Mouse (Mus musculus) retina, postnatal 7 days (tissue): ENCODE results near the gene Dbp.

Experiments
- DNase-seq: peaks from one replicate; pipeline ENCODE4 v3.0.0-alpha.2; 2012; ENCODE audit warnings: low read depth, low spot score

The Dbp gene

DNA sequence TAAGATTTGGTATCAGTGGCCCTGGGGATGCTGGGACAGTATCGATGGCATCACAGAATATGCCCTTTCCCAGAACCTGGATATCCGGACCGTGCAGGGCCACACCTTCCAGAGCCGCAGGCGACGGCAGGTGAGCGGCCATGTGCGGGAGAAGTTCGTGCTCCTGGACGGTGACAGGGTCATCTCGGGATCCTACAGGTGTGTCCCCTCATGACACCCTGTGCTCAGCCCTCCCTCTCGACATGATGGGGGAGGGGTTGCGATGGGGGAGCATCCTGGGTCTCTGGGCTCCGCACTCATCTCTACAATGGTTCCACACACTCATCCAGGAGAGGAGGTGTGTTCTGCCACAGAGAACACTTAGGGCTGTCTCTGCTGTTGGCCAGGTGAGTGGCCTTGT lies 18.9 kb downstream of the Dbp start:
- no peak for DNase-seq

DNA sequence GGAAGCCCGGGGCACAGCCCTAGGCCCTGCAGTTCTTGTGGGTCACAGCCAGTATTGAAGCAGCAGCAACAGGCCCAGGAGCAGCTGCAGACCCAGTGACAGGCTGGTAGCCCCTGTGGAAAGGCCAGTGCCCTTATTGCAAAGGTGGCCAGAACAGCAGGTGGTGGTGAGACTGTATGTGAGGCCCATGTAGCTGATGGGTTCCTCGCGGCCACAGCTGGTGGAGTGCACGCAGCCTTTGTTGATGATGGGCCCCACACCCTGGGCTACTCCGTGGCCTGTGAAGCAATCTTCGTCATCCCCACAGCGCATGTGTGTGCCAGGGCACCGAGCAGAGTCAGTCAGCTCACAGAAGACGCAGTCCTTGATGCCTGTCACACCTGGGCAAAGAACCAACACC lies 20.3 kb downstream of the Dbp start:
- DNase-seq, result no peak

DNA sequence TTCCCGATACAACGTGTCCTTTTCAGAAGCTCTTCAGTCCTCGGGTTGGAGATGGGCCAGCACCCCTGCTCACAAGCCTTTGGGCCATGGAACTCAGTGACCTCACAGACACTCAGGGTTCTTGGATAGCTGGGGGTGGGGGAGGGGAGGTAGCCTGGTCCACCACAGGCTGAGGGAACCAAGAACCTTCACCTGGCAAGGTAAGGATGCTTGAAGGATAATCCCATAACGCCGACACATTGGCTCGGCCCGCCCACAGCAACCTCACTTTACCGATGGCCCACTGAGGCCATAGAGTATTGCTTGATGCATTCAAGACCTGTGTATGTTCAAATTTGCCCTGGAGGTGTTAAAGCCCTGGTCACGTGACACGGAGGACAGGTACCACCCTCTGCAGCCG lies 20.8 kb downstream of the Dbp start, which contains the start of gene Spaca4:
Gene Spaca4 (minus strand): TSS at position 101 of the 400 bp plus-strand sequence.
- DNase-seq, result no peak

DNA sequence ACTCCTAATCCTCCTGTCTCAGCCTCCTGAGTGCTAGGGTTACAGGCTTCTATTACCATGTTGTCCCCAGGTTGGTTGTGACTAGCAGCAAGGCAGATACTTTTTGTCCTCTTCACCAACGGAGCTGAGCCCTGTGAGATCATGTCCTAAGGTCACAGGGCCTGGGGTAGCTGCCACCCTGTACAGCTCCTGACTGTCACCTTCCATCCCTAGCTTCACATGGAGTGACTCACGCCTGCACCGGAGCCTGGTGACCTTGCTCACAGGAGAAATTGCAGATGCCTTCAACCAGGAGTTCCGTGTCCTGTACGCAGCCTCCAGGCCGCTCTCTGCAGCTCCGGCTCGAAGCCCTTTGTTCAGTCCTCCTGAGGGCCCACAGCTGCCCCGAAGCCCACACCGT lies 21.5 kb downstream of the Dbp start:
- DNase-seq, result no peak

DNA sequence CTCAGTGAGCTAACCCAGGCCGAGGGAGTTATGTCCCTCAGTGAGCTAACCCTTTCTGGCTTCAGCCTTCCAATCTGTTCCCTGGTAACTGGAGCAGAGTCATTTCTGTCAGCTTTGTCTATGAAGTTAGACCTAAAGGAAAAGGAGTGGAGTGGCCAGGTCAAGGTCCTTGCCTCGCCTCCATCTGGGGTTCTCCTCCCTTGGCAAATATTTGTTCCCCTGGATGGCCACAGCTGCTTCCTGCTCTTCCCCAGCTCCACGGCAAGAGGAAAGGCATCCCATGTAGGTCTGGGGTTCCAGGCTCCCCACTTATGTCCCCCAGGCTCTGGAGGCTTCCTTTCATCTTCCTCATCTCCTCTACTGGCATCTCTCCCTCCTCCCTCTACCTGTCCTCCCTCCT lies 22.7 kb downstream of the Dbp start:
- no peak for DNase-seq

DNA sequence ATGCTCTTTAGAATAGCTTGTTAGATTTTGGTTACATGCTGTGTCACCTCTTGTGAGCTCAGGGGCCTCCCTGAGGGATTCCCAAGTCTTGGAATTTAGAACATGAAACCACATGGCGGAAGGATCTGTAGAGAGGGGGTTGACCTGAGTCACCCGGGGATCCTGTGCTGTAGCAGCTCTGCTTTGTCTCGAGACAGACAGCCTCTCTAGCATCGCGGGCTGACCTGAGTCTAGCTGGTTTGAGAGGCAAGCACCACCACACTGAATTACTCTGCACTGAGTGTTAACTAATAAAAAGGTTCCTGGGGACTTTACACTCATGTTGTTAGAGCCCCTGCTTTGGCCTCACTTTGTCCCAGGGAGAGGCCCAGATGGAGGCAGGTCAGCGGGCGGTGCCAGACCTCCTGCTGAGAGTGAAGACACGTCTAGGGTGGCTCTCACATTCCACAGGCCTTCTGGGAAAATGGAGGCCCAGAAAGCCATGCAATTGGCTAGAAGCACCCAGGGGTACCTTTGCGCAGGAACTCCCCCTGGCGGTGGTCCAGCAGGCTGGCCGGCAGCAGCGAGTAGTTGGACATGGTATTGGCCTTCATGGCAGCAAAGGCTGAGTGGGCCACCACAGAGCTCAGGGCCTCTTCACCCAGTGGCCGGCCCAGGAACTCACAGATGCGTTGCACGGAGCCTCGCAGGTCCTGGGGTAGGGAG lies 26.0 kb downstream of the Dbp start:
- DNase-seq, result no peak

DNA sequence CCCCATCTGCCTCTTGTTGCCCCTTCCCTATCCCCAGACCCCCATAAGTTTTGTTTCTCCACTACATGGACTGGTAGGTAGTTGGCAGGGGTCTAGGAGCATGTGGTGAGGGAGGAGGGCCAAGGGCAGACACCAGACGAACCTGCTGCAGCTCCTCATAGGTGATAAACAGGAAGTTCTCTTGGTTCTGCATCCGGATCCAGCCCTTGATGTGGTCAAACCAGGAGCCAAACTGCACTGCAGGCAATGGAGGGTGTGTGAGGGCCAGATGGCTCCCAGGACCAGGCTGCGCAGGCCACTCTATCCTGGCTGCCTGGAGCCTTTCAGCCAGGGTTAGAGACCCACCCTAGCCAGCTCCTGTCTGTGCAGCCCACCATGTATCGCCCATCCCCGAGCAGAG lies 28.6 kb downstream of the Dbp start:
- no peak for DNase-seq

DNA sequence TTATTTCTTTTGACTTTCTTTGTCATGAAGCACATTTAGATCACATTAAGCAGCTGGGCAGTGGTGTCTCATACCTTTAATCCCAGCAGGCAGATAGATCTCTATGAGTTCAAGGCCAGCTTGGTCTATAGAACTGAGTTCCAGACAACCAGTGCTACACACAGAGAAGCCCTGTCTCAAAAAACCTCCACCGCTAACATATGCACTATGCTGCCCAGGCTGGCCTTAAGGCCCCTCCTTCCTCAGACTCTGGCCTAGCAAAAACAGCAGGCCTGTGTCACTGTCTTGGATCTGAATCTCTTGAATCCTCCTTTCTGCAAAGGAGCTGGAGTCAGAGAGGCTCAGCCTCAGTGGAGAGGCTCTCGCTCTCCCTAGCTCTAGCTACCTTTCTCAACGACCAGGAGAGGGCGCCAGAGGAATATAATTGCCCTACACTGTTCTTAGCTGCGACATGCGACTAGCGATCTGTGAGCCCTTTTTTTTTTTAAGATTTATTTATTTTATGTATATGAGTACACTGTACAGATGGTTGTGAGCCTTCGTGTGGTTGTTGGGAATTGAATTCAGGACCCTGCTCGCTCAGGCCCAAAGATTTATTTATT lies 34.4 kb downstream of the Dbp start:
- DNase-seq, result peak; percentile 89

DNA sequence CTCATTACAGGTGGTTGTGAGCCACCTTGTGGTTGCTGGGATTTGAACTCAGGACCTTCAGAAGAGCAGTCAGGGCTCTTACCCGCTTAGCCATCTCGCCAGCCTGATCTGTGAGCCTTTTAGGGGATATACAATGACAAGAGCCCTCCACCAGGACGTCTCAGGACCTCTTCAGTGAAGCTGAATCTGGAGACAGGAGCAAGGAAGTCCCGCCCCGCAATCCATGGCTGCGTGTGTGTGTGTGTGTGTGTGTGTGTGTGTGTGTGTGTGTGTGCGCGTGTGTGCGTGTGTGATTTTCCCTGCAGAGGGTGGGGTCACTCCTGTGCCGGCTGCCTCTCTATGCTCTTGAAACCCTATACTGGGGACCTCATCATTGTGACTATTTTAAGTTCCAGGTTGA lies 34.9 kb downstream of the Dbp start:
- DNase-seq, result no peak

DNA sequence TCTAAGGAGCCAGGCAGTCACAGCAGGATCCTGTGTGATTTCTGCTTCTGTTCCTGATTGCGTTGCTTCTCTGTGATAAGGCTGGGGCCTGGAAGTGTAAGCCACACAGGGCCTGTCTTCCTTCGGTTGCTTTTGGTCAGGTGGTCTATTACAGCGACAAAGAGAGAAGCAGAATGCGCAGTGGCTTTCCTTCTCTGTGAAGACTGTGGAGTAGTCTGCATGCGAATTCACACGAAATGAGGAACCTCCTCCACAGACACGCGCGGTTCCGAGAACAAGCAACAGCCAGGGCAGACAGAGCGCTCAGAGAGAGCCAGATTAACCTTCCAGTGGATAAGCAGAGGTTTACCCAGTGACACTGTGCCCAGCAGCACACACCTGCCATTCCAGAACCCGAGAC lies 36.4 kb downstream of the Dbp start:
- DNase-seq, result no peak

DNA sequence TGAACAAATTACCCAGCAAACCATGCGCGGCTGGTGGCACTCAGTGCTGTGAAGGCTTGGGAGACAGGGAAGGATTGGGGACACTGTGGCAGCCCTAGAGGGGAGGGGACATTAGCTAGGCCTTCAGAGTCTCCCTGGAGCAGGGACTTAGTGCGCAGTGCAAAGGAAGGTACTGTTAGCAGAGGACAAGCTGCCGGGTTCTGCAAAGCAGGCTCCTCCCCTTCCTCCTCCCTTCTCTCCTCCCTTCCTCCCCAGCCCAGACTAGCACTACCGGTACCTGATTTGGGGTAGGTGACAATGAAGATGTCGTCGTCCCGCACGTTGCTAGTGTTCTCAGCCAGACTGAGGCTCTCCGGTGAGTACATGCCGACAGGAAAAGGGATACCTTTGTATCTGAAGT lies 36.9 kb downstream of the Dbp start:
- no peak for DNase-seq

DNA sequence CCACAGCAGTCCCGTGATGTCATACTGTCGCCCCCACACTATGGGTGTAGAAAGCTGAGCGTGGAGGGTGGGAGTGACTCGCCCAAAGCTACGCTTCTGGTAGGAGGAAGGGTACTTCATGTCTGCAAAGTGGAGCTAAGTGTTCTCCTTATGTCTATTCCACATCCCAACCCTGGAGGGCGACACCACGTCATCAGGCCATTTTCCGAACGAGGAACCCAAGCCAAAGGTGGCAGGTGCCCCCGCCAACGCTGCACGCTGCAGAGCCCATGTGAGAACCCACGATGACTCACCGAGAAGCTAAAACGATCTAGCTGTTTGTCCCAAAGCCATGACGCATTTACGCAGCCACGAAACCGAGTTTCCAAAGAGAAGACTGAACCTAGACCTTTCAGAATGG lies 37.5 kb downstream of the Dbp start:
- DNase-seq, result no peak

DNA sequence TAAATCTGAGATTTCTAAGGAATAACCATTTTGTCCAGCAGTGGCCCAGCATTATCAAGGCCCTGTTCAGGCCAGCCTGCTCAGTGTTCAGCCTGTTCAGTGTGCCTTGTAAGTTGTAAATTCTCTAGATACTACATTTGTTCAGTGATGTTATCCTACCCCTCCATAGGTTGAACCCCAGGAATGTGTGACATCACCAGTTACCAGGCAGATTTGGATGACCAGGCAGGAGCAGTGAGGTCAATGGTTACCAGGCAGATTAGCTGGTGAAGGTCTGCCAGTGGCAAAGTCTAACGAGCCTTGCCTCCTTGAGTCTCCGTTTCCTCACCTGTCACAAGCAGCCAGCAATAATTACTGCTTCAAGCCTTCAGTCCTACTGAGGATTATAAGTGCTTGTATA lies 39.5 kb downstream of the Dbp start:
- peak; percentile 72 for DNase-seq

DNA sequence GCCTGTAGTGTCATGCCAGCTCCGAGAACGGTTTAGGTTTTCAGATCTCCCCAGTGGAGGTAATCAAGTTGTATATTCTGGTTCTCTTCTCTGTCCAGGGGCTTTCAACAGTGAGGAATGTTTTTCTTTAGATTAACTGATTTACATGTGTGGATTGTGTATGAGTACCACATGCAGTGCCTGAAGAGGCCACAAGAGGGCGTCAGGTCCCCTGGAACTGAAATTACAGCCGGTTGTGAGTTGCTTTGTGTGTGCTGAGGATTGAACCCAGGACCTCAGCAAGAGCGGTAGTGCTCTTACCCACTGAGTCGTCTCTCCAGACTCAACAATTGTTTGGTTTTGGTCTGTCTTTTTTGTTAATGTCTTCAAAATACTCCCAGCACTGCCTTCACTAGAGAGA lies 41.6 kb downstream of the Dbp start:
- no peak for DNase-seq

DNA sequence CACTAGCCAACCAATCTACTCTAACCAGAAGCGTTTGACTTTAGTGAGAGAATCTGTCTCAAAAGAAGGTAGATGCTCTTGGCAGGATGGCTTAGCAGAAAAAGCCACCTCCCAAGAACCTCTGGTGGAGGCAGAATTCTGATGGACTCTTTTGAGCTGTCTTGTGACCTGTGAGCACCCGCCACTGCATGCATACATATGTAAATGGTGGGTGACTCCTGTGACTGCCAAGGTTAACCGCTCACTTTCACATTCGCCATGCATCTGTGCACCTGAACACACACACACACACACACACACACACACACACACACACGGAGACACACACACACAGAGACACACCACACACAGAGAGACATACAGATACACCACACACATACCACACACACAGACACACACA lies 42.6 kb downstream of the Dbp start:
- no peak for DNase-seq

DNA sequence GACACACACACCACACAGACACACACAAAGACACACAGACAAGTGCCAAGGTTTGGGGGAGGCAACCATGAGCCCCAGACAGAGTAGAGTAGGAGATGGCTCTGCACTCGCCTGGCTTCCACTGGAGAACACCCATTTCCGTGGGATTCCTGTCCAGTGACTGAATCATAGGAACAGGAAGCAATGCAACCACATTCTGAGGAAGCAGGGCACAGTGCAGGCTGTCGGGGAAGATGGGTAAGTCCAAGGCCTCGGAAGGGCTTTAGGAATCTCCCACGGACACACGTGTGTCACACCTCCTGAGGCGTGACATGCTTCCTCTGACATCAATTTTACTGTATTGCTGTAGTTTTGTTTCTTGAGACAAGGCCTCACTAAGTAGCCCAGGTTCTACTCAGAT lies 43.2 kb downstream of the Dbp start:
- DNase-seq, result no peak

DNA sequence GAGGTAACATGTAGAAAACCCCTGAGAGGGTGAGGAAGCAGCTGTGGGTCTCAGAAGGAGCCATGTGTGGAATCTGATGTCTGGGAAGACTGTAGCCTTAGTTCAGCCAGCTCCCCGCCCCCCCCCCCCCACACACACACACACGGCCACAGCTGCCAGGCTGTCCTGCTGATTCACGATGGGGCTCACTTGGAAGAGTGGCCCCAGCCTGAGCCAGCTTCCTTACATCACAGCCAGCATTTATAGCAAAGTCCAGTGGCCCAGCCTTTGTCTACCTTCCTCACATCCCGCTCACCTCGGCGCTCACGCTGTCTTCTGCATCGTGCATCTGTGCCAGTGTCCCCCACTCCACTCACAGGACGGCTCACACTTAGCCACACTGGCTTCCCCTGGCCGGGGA lies 44.5 kb downstream of the Dbp start:
- DNase-seq, result no peak

DNA sequence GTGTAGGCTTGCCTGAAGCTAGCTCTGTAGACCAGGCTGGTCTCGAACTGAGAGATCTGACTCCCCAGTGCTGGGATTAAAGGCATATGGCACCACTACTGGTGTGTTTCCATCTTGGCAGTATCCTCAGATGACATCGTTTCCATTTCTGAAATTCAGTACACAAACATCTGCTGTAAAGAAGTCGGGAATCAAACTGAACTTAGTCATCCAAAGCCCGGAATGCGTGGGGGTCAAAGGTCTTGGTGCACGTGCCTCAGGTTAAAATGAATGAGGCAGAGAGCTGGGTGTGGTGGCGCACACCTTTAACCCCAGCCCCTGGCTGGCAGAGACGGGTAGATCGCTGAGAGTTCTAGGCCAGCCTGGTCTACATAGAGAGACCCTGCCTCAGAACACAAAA lies 45.3 kb downstream of the Dbp start:
- no peak for DNase-seq

DNA sequence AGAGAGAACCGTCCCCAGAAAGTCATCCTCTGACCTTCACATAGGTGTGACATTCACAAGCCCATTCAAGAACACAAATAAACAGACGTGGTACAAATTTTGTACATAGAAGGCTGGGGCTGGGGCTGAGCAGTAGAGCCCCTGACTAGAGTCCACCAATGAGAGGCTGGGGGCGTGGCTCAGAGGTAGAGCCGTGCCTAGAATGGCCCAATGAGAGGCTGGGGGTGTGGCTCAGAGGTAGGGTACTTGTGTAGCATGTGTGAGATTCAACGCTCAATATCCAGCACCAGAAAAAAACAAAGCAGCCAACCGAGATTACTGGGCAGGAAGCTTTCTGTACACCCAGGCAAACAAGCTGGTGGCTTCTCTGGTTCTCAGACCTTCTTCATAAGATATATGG lies 50.8 kb downstream of the Dbp start:
- no peak for DNase-seq

DNA sequence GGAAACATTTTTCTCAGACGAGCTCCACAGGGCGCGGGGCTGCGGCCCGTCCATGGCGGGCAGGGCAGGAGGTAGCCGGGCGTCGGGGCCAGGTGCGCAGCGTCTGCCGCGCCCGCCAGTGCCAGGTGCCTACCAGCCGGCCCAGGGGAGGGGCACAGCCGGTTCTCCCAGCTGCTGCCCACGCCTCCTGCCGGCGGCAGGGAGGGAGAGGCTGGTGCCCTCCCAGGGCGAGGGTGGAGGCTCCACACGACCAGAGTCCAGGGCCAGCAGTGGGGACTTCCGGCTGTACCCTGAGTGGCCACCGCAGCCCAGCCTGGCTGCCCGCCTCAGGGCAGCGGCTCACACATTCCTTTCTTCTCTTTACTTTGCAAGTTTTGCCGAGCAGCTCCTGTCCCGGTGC lies 54.5 kb downstream of the Dbp start:
- DNase-seq, result no peak
